Mouse (Mus musculus): ENCODE measurements around the gene Zfyve28.

- no peak for TF ChIP-seq CTCF (IDR thresholded peaks at IDR 0.05; ENCODE audit: low read depth)
- TF ChIP-seq EP300 (IDR thresholded peaks at IDR 0.05; ENCODE audit: low read depth): no peak
Measured at GRCm38 (mm10) chr5:34177821-34178220, 110.4 kb downstream of the Zfyve28 start.

Measured in heart, postnatal 0 days (tissue).